ENCODE assay signal across 14 mouse cellular contexts in genomic region chr19:6500636-6501025, GRCm38 (mm10). TPM values are rescaled to one million over a fixed set of nuclear protein-coding genes. Genes with fewer than 3 reads are reported as not detected.
DNase-seq lines count a peak whose midpoint lies in the region; ATAC-seq and TF ChIP-seq lines count a peak whose summit lies in the region.
"Had no signal": no experiment of that assay in that cellular context is flagged by ENCODE, and none has a peak within 500 bp of the region (broad histone marks: within the 10 kb centered on the region; RNA-seq: fewer than 3 reads in every experiment).

No protein-coding gene starts in this region.

- WGBS in forebrain, embryonic 15.5 days: 31% methylated on average over 2 of the region's 2 CpGs
- 33% methylated on average over 2 of the region's 2 CpGs for WGBS in midbrain, embryonic 10.5 days
- 30% methylated on average over 2 of the region's 2 CpGs for WGBS in neural tube, embryonic 15.5 days

- no peaks in the 10 kb centered on the region for H3K9me3 ChIP-seq in forebrain, embryonic 15.5 days
- no peaks in the 10 kb centered on the region for H3K9me3 ChIP-seq in midbrain, embryonic 10.5 days (replicated peaks)
- H3K9me3 ChIP-seq in neural tube, embryonic 15.5 days (replicated peaks): no peaks in the 10 kb centered on the region

- peak overlapping the region; percentile 99 for H3K9ac ChIP-seq in forebrain, embryonic 15.5 days (replicated peaks)
- H3K9ac ChIP-seq in neural tube, embryonic 15.5 days (replicated peaks): peak overlapping the region; percentile 98

- H3K36me3 ChIP-seq in forebrain, embryonic 15.5 days: peaks cover 9% of the 10 kb centered on the region
- H3K36me3 ChIP-seq in midbrain, embryonic 10.5 days: peaks cover 11% of the 10 kb centered on the region
- peaks cover 12% of the 10 kb centered on the region for H3K36me3 ChIP-seq in neural tube, embryonic 15.5 days

- no peak for TF ChIP-seq CTCF in layer of hippocampus, adult 2 months (conservative IDR thresholded peaks at IDR 0.05)

- peaks cover 75% of the 10 kb centered on the region for H3K4me1 ChIP-seq in forebrain, embryonic 15.5 days
- H3K4me1 ChIP-seq in midbrain, embryonic 10.5 days: peaks cover 90% of the 10 kb centered on the region
- H3K4me1 ChIP-seq in neural tube, embryonic 15.5 days: peaks cover 79% of the 10 kb centered on the region

- no peak for ATAC-seq in forebrain, embryonic 15.5 days (replicated peaks)
- no peak for ATAC-seq in neural tube, embryonic 15.5 days (ENCODE audit: low FRiP score)
- ATAC-seq in megakaryocyte-erythroid progenitor cell, adult 5-6 weeks (replicated peaks; ENCODE audit: low FRiP score, low TSS enrichment, poor library complexity, severe bottlenecking): no peak
- ATAC-seq: activated CD4-positive, CD25-positive, alpha-beta regulatory T cell, adult 4 months had no signal

- no peak for DNase-seq in layer of hippocampus, adult 2 months (ENCODE audit: low spot score in 2 of 2)
- no peak for DNase-seq in layer of hippocampus, postnatal 25 days (ENCODE audit: extremely low spot score in 1 of 2, low spot score in 1 of 2)
- no peak for DNase-seq in midbrain, embryonic 10.5 days (ENCODE audit: low spot score)
- no peak for DNase-seq in gastrocnemius, adult 8-10 months (ENCODE audit: low spot score in 2 of 2)
- DNase-seq in spleen, adult 12 weeks (ENCODE audit: low spot score): no peak
- DNase-seq: kidney, adult 2 months; lung, postnatal 10 days; thymus, postnatal 14 days had no signal

- no peaks in the 10 kb centered on the region for H3K27me3 ChIP-seq in forebrain, embryonic 15.5 days
- peaks cover 98% of the 10 kb centered on the region for H3K27me3 ChIP-seq in midbrain, embryonic 10.5 days (ENCODE audit: low read depth, poor library complexity, severe bottlenecking)
- H3K27me3 ChIP-seq in neural tube, embryonic 15.5 days (replicated peaks): no peaks in the 10 kb centered on the region

- H3K4me2 ChIP-seq in forebrain, embryonic 15.5 days (replicated peaks): peak overlapping the region; percentile 73
- peak overlapping the region; percentile 62 for H3K4me2 ChIP-seq in neural tube, embryonic 15.5 days

- H3K27ac ChIP-seq in layer of hippocampus, adult 2 months: peak overlapping the region; percentile 95
- peak overlapping the region; percentile 92; the same call in 1 of the 2 replicates for H3K27ac ChIP-seq in forebrain, embryonic 15.5 days (replicated peaks)
- no peak overlapping the region for H3K27ac ChIP-seq in midbrain, embryonic 10.5 days (replicated peaks)
- H3K27ac ChIP-seq in neural tube, embryonic 15.5 days (replicated peaks): peak overlapping the region; percentile 98

- peak overlapping the region; percentile 89 for H3K4me3 ChIP-seq in layer of hippocampus, adult 2 months
- H3K4me3 ChIP-seq in forebrain, embryonic 15.5 days: peak overlapping the region; percentile 97
- H3K4me3 ChIP-seq in midbrain, embryonic 10.5 days: peak overlapping the region; percentile 67; the same call in 1 of the 2 replicates
- peak overlapping the region; percentile 81 for H3K4me3 ChIP-seq in neural tube, embryonic 15.5 days (replicated peaks)

RNA-seq across cellular contexts. Expression of gene Slc22a12, which starts 42.2 kb away (rescaled TPM):
- under 1 TPM; 0.20 to 0.37 TPM for total RNA-seq in layer of hippocampus, adult 2 months (2021)
- 1 to 10 TPM in 1 of 2 experiments, under 1 TPM in 1; 0.47 to 1.2 TPM for total RNA-seq in layer of hippocampus, postnatal 25 days (2021)
- 0.10 TPM in 1 of 2 replicates, not detected in the other for polyA plus RNA-seq in forebrain, embryonic 15.5 days (2015; fragmentation: Nextera tagmentation; extraction: Ambion mirVana)
- not detected in 2 replicates for polyA plus RNA-seq in midbrain, embryonic 10.5 days (2016; fragmentation: Nextera tagmentation; extraction: Ambion mirVana)
- polyA plus RNA-seq in neural tube, embryonic 15.5 days (2015; fragmentation: Nextera tagmentation; extraction: Ambion mirVana): 0.14 TPM in 1 of 2 replicates, not detected in the other
- total RNA-seq in gastrocnemius, adult 8-10 months (2022): not detected
- not detected in 2 replicates for total RNA-seq in megakaryocyte-erythroid progenitor cell, adult 5-6 weeks (2014; fragmentation: Nextera tagmentation)
- not detected in 2 replicates for total RNA-seq in megakaryocyte-erythroid progenitor cell, adult 5-6 weeks (2017)
- total RNA-seq: heart, postnatal 25 days; liver, adult 2 months had no signal
- polyA plus RNA-seq: activated CD4-positive, CD25-positive, alpha-beta regulatory T cell, adult 4 months; liver, adult 2 months had no signal
